Mouse (Mus musculus) gastrocnemius, adult 18-20 months (tissue): ENCODE measurements around the gene Plxna3. TPM values are rescaled to one million over a fixed set of nuclear protein-coding genes. Genes with fewer than 3 reads are reported as not detected.

Experiments used
- DNase-seq: peaks from one replicate; pipeline ENCODE4 v3.0.0; 2021; ENCODE audit warnings: low spot score
- microRNA-seq: library from miRNA; unstranded; fragments of <30 nt; microRNA quantifications from one replicate; pipeline ENCODE4 v1.2.0, GENCODE M21; 2021
- total RNA-seq, 2 experiments: library from RNA; stranded (reverse); gene quantifications; 2 replicates each; pipeline ENCODE4 v1.2.3; 2021

Gene Plxna3
- total RNA-seq, 2 experiments from 2014 or later = 0.37 to 0.52 TPM

DNA sequence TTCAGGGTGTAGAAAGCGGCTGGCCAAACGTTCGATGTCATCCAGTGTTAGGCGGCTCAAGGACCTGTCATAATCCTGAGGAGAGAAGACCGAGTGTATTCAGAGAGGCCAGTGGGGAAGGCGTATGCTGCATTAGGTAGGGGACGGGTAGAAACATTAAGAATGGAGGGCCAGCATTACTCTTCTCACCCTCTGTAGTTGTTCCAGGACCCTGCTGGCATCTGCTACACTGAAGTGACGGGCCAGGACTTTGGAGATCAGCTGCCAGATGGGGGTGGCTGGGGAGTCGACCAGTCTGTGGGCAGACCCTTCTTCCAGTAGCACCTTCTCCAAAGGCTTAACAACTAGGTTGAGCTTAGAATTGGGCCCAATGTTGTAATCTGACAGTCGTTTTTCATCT is 38.6 kb downstream of the Plxna3 start:
- DNase-seq = no peak

DNA sequence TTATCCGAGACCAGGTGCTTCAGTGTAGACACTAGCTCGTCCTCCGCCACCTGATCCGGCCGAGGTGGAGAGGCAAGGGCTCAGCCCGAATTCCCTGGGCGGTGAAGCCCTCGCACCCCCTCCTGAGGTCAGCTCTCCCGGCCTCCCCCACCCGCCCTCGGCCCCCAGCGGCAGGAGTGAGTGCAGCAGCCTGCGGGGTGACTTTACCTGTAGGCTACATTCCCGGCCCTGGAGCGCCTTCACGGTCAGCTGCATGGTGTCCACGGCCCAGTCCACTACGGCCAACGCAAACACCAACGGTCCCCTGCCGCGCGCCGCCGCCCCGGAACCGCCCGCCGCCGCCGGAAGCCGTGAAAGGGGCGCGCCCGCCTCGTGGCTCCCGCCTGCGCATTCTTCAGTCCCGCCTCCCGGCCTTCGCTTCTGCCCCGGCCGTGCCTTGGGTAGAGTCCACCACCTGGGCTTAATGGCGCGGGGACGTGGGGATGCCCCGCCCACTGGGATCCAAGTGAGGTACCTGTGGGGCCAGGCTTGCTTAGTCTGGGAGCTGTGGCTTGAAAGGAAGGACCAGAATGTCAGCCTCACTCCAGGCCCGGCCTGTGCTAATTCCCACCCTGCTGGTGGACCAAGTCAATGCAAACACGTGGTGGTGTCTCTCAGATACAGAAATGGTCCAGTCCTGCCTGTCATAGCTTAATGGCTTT is 39.5 kb downstream of the Plxna3 start:
- DNase-seq = peak; percentile 68

DNA sequence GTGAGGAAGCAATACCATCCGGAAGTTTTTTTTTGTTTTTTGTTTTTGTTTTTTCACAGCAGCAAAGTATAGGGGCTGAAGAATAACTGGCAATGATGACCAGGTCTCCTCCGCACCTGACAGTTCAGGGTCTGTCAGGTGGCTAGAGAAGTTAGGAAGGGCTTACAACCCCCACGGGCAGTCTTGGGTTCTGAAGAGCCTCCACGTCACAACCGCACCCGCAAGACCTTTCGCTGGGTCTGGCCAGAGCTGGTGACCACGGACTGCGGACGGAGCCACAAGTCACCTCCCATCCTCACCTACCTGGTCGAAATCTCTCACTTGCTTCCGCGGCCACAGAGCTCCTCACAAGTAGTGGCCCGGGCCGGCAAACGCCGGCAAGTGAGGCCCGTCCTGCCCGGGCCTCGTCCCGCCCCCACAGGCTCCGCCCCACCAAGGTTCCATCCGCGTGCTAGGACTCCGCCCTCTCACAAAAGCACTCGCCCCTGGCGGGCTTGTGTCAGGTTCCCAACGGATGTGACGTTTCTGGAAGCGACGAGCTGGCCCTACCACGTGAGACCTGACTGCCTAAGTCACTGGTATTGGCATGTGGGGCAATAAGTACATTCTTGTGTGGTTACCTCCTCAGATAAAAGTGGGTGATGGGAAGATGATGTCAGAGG is 44.2 kb downstream of the Plxna3 start, which contains the start of the genes Ubl4a and Slc10a3:
Gene Ubl4a (minus strand): TSS at position 331 of the 662 bp plus-strand sequence.
Gene Slc10a3 (minus strand): TSS at position 462 of the 662 bp plus-strand sequence.
- DNase-seq = peak; percentile 88

DNA sequence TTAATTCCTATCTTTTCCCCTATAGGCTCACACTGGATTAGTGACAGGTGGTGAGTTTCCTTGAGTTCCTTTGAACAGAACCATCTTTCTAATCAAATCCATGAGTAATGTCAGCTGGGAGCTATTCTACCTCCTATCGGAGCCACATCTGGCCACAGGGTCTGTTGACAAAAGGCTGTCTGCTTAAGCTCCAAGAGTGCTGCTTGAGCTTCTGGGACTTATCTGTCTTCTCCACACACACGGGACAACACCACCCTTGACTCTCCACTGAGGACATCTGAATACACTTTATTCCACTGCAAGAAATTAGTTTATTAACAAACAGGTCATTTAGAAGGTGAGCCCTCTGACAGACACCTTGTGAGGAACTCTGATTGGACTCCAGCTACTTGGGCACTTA is 55.6 kb downstream of the Plxna3 start:
- no peak for DNase-seq

DNA sequence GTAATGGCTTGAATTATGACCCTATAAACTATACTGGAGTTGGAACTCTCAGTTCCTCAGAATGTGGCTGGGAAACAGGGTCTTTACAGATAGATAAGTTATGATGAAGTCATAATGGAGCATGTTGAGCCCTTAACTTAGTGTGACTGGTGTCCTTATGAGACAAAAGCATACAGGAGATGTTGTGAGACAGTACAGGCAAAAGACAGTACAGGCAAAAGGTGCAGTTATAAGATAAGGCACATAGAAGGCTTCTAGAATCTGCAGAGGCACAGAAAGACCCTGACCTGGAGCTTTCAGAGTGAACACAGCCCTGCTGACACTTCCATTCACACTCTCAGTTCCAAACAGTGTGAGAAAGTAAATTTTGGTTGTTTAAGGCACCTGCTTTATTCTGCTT is 59.3 kb downstream of the Plxna3 start:
- no peak for DNase-seq

DNA sequence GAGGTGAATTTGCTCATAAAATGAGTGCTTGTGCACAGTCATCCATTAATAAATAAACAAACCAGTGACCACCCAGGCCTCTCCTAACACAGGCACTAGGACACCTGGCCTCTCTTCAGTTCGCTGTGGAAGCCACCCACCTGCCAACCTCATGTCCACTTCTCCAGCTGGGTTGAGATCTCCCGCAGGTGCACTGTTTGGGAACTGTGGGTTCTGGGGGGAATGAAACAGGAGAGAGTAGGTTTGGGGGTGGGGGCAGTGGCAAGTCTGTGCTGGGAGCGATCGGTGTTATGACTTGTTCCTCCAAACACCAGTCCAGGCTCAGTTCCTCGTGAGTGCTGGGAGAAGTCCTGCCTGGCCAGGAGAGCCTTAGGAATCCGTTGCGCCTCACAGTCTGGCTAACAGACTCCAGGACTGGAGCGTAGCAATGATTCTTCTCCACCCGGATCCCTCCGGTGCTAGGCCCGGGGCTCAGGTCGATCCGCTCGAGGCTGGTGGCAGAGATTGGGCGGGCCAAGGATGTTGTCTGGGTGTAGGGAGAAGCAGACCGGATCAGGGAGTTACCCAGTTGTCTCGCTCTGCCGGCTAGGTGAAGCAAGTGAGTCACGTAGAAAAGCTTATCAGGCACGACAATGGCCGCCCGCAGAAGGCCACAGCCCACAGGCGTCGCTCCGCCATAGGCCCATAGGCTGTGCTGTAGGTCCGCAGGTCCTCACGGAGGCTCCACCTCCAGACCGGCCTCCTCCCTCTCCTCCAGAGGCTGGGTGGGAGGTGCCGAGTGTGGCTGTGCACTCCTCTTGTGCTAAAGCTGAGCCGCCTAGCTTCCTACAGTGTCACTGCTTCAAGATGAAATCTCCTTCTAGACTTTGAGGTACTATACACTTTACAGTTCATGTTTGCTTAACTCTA is 63.9 kb downstream of the Plxna3 start, which contains the start of the genes Fam3a and Ikbkg:
Gene Fam3a (minus strand): TSS at position 738 of the 909 bp plus-strand sequence.
Gene Ikbkg (plus strand): TSS at position 756 of the 909 bp plus-strand sequence.
- DNase-seq = peak; percentile 78

Small RNA genes lying within 50 kb of the gene (microRNA-seq; reads per million reads assigned to microRNA genes)
- gene Mir7092 = 1.0 reads per million

Other genes with a start within 250 kb of the Plxna3 start
- not detected for gene Opn1mw, start 201.6 kb upstream of the Plxna3 start, total RNA-seq
- gene Mecp2, start 193.7 kb upstream of the Plxna3 start, total RNA-seq = 10 to 100 TPM; 27.7 to 29.2 TPM
- gene Tex28, start 161.2 kb upstream of the Plxna3 start, total RNA-seq = not detected
- not detected for gene Tktl1, start 151.8 kb upstream of the Plxna3 start, total RNA-seq
- 10 to 100 TPM; 30.5 to 50.1 TPM for gene Flna, start 79.2 kb upstream of the Plxna3 start, total RNA-seq
- gene Emd, start 74.4 kb upstream of the Plxna3 start, total RNA-seq = 10 to 100 TPM; 25.0 to 32.4 TPM
- gene Rpl10, start 58.3 kb upstream of the Plxna3 start, total RNA-seq = 100 to 1,000 TPM; 172 to 189 TPM
- 10 to 100 TPM; 40.2 to 47.4 TPM for gene Taz, start 47.2 kb upstream of the Plxna3 start, total RNA-seq
- gene Dnase1l1, start 46.7 kb upstream of the Plxna3 start, total RNA-seq = 100 to 1,000 TPM; 114 to 124 TPM
- gene Atp6ap1, start 32.0 kb upstream of the Plxna3 start, total RNA-seq = 10 to 100 TPM; 92.1 to 95.3 TPM
- 10 to 100 TPM; 27.9 to 35.9 TPM for gene Gdi1, start 24.1 kb upstream of the Plxna3 start, total RNA-seq
- gene Fam50a, start 16.0 kb upstream of the Plxna3 start, total RNA-seq = 10 to 100 TPM; 21.1 to 27.3 TPM
- gene Lage3, start 24.6 kb downstream of the Plxna3 start, total RNA-seq = 10 to 100 TPM; 39.8 to 40.6 TPM
- 10 to 100 TPM; 55.7 to 58.4 TPM for gene Ubl4a, start 44.2 kb downstream of the Plxna3 start, total RNA-seq
- gene Slc10a3, start 44.3 kb downstream of the Plxna3 start, total RNA-seq = 1 to 10 TPM; 1.9 to 3.8 TPM
- 10 to 100 TPM; 13.4 to 16.7 TPM for gene Fam3a, start 64.2 kb downstream of the Plxna3 start, total RNA-seq
- 10 to 100 TPM; 19.6 to 23.1 TPM for gene Ikbkg, start 64.2 kb downstream of the Plxna3 start, total RNA-seq
- gene G6pdx, start 100.1 kb downstream of the Plxna3 start, total RNA-seq = 1 to 10 TPM; 2.6 to 3.8 TPM
- gene Gm6880, start 152.3 kb downstream of the Plxna3 start, total RNA-seq = not detected
- not detected for gene Olfr1326-ps1, start 245.8 kb downstream of the Plxna3 start, total RNA-seq